Mouse (Mus musculus): ENCODE measurements around the gene Dcst1.

DNA sequence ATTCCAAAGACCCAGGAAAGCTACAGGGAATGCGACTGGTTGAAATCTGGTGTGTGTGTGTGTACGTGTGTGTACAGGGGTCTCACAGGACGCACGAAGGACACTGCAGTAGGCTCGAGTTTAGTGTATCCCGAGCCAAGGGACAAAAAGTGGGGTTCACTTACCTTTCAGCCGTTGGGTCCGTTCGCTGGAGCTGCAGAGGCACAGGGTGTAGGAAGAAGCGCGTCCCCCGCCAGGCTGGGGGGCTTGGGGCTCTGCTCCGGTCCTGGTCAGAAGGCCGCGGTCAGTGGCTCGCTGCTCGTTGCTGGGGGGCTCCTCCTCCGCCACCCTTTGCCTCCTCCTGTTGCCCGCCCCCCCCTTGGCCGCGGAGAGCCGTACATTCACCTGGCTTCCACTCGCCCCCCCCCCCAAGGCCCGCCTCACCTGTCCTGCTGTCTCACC lies 27.8 kb upstream of the Dcst1 start:
- TF ChIP-seq CTCF (conservative IDR thresholded peaks at IDR 0.05; ENCODE audit: insufficient read depth, insufficient read length, low read depth, low read length), result no peak
- TF ChIP-seq POLR2A (IDR thresholded peaks at IDR 0.05; ENCODE audit: low read depth, low read length), result no peak

All from kidney, adult 2 months (tissue).